Mouse (Mus musculus) limb, embryonic 10.5 days (tissue): ENCODE data around the gene Wdcp. TPM values are rescaled to one million over a fixed set of nuclear protein-coding genes. Genes with fewer than 3 reads are reported as not detected.

Experiments used
- DNase-seq: peaks from one replicate; pipeline ENCODE4 v3.0.0-alpha.2; 2017; ENCODE audit warnings: low spot score
- H3K27ac ChIP-seq: fragments of 300-500 bp; sonication (generic); 2 replicates; pipeline ENCODE4 v1.5.1; 2016; ENCODE audit warnings: mild to moderate bottlenecking
- H3K27me3 ChIP-seq: fragments of 300-500 bp; sonication (generic); 2 replicates; pipeline ENCODE4 v1.6.1; 2016; ENCODE audit warnings: low read depth, mild to moderate bottlenecking; ENCODE audit not compliant: poor library complexity, severe bottlenecking
- H3K36me3 ChIP-seq: fragments of 300-500 bp; sonication (generic); 2 replicates; pipeline ENCODE4 v1.6.1; 2016; ENCODE audit warnings: mild to moderate bottlenecking, moderate library complexity
- H3K4me1 ChIP-seq: fragments of 300-500 bp; sonication (generic); 2 replicates; pipeline ENCODE4 v1.6.1; 2016
- H3K4me3 ChIP-seq: fragments of 300-500 bp; sonication (generic); 2 replicates; pipeline ENCODE4 v1.5.1; 2016; ENCODE audit warnings: mild to moderate bottlenecking, moderate library complexity
- H3K9me3 ChIP-seq: fragments of 300-500 bp; sonication (generic); replicated peaks from 2 replicates; pipeline ENCODE4 v1.6.1; 2016; ENCODE audit warnings: mild to moderate bottlenecking
- WGBS: fragments of 180-500 bp; shearing (Covaris S2); methylation state at CpG from one replicate; pipeline ENCODE4 v1.1.7; 2016; 5-methylcytosine and 5-hydroxymethylcytosine counted together
- polyA plus RNA-seq: library from polyadenylated mRNA; unstranded; fragments of >200 nt; fragmentation: Nextera tagmentation; extraction: Ambion mirVana; gene quantifications from 2 replicates; pipeline ENCODE4 v1.2.1, GENCODE M21; 2016

Gene Wdcp
- polyA plus RNA-seq, 1 experiment from 2014 or later: 23.9 TPM

DNA sequence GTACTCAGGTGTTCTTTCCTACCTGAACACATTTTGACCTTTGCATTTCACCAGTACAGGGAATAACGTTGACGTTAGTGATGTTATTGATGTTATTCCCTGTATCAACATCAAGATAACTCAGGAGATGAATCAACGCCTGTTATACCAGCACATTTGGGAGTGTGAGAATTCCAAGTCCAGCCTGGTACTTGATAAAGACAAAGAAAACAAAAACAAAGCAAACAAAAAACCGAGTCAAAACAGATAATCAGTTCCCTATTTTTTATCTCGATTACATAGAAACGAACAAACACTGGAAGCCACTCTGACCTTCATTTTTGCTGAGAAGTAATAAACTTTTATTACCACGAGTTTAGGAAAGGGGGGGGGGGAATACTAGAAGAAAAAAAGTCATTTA lies 63.4 kb downstream of the Wdcp start:
- 63% methylated on average over 7 of the region's 7 CpGs for WGBS
- DNase-seq: no peak
- peak overlapping the region; percentile 82 for H3K4me3 ChIP-seq
- H3K27me3 ChIP-seq: no peaks in the 10 kb centered on the region
- no peaks in the 10 kb centered on the region for H3K4me1 ChIP-seq
- H3K9me3 ChIP-seq: no peaks in the 10 kb centered on the region
- peaks cover 8% of the 10 kb centered on the region; the same call in 1 of the 2 replicates for H3K36me3 ChIP-seq
- H3K27ac ChIP-seq: peak overlapping the region; percentile 93

DNA sequence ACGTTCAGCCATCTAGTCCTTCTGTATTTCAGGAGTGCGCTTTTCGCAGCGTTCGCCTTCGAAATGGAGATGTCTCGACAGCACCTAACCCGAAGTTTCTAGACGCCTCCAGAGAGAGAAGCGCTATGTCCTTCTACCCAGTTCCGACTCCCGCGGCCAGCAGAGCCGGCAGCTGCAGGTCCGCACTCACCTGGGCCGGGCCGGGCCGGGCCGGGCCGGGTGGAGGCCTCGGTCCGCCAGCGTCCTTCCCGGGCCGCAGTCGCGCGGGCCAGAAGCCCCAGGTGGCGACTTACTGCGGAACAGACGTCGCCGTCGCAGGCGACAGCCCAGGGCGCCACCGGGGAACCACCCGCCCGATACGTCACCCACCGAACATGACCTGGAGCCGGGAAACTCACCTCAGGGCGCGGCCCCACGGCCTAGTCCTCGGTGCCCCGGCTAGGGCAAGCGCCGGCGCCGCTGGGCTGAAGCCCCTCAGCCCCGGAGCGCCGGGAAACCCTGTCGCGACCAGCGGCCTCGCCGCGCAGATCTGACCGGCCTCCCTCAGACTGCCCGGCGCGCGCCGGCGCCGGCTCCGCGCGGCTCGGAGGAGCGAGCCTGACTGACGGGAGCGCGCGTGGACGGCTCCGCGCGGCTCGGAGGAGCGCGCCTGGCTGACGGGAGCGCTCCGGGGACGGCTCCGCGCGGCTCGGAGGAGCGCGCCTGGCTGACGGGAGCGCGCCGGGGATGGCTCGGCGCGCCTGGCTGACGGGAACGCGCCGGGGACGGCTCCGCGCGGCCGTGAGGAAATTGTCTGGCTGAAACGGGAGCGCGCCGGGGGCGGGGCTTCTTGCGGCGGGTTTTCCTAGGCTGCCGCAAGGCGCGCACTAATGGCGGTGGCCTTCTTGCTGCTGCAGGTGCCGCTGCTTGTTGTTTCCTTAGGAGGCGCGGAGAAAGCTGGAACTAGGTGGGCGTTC lies 64.1 kb downstream of the Wdcp start, which contains the start of gene Ubxn2a:
TSS of gene Ubxn2a (minus strand) at position 755 of the 956 bp plus-strand sequence.
- Histone ChIP-seq H3K4me3 (peak within 1 kb of the TSS; percentile 82), H3K36me3 (peaks cover 5% of the 10 kb centered on the region; the same call in 1 of the 2 replicates), H3K4me1 (no peaks in the 10 kb centered on the region), H3K27ac (peak within 1 kb of the TSS; percentile 93), H3K9me3 (no peaks in the 10 kb centered on the region), H3K27me3 (no peaks in the 10 kb centered on the region)
- under 1% methylated on average over 125 of the region's 125 CpGs for WGBS
- peak; percentile 92 for DNase-seq

- DNase-seq: no peak
- Histone ChIP-seq H3K4me1 (no peaks in the 10 kb centered on the region), H3K36me3 (peaks cover 5% of the 10 kb centered on the region; the same call in 1 of the 2 replicates), H3K27ac (no peak overlapping the region), H3K4me3 (no peak overlapping the region), H3K9me3 (no peaks in the 10 kb centered on the region), H3K27me3 (no peaks in the 10 kb centered on the region)
- 94% methylated on average over 7 of the region's 7 CpGs for WGBS
Measured at GRCm38 (mm10) chr12:4908391-4908790, 65.3 kb downstream of the Wdcp start.

Other genes with a start within 250 kb of the Wdcp start
- 0.13 and 0.14 TPM in 2 replicates for gene Fam228a, start 104.9 kb upstream of the Wdcp start, polyA plus RNA-seq
- gene Pfn4, start 74.3 kb upstream of the Wdcp start, polyA plus RNA-seq: 1.0 and 1.9 TPM in 2 replicates
- gene Fam228b, start 74.0 kb upstream of the Wdcp start, polyA plus RNA-seq: 1.2 and 1.4 TPM in 2 replicates
- 278 and 297 TPM in 2 replicates for gene Sf3b6, start 25.8 kb upstream of the Wdcp start, polyA plus RNA-seq
- 5.6 and 7.9 TPM in 2 replicates for gene Fkbp1b, start 1.7 kb upstream of the Wdcp start, polyA plus RNA-seq
- 4.4 and 4.5 TPM in 2 replicates for gene Mfsd2b, start 31.1 kb downstream of the Wdcp start, polyA plus RNA-seq
- 20.2 and 23.7 TPM in 2 replicates for gene Ubxn2a, start 64.4 kb downstream of the Wdcp start, polyA plus RNA-seq
- gene Atad2b, start 74.0 kb downstream of the Wdcp start, polyA plus RNA-seq: 11.1 and 13.5 TPM in 2 replicates